Mouse (Mus musculus) lung, adult 2 months (tissue): ENCODE data around the gene Atn1.

Source experiments
- CTCF ChIP-seq: fragments of 200-500 bp; IDR thresholded peaks from 2 replicates; pipeline ENCODE4 v1.5.1; 2011; ENCODE audit warnings: mild to moderate bottlenecking, low read length, control low read depth; ENCODE audit not compliant: insufficient read depth
- POLR2A ChIP-seq: fragments of 200-500 bp; IDR thresholded peaks from 2 replicates; pipeline ENCODE4 v1.6.1; 2011; ENCODE audit warnings: low read depth, mild to moderate bottlenecking, control low read depth, low read length, borderline replicate concordance; ENCODE audit errors: extremely low read depth

DNA sequence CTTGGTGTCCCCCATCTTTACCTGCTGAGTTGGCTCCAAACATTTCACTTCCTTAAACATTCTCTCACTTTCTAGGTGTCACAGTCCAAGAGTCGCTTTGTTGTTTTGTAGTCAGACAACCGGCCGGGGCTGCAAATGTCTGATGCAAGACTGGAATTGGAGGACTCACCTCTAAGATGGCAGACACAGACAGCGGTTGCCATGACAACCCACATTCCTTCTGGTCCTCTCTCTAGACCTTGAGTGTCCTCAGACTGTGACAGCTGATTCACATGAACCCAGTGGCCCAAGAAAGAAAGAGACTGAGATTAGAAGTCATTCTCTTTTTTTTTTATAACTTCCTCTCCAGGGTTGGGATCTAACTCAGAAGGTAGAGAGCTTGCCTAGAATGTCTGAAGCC is 33.2 kb upstream of the Atn1 start:
- TF ChIP-seq CTCF = no peak
- TF ChIP-seq POLR2A = no peak
